Comparison of ENCODE assay signal across 8 mouse cellular contexts in genomic region chr3:95284501-95285281, GRCm38 (mm10). TPM values are rescaled to one million over a fixed set of nuclear protein-coding genes. Genes with fewer than 3 reads are reported as not detected.
DNase-seq lines count a peak whose midpoint lies in the region; ATAC-seq and TF ChIP-seq lines count a peak whose summit lies in the region.

No protein-coding gene starts in this region.

- ATAC-seq in embryonic facial prominence, embryonic 14.5 days (ENCODE audit: low read depth): no peak
- ATAC-seq in intestine, postnatal 0 days: no peak
- no peak for ATAC-seq in neural tube, embryonic 13.5 days (ENCODE audit: low read depth)

- peak overlapping the region; percentile 78 for H3K4me2 ChIP-seq in embryonic facial prominence, embryonic 14.5 days (ENCODE audit: low read depth, low read length)
- H3K4me2 ChIP-seq in intestine, postnatal 0 days (replicated peaks; ENCODE audit: low read depth): peak overlapping the region; percentile 85
- H3K4me2 ChIP-seq in neural tube, embryonic 13.5 days: peak overlapping the region; percentile 82

- H3K4me3 ChIP-seq in lung, adult 2 months (replicated peaks; ENCODE audit: extremely low read depth, low read depth, low read length): peak overlapping the region; percentile 30
- peak overlapping the region; percentile 67 for H3K4me3 ChIP-seq in embryonic facial prominence, embryonic 14.5 days (ENCODE audit: low read depth, low read length)
- peak overlapping the region; percentile 61; the same call in 1 of the 2 replicates for H3K4me3 ChIP-seq in intestine, postnatal 0 days (ENCODE audit: low read depth, low read length)
- H3K4me3 ChIP-seq in neural tube, embryonic 13.5 days: peak overlapping the region; percentile 76

- no peaks in the 10 kb centered on the region for H3K27me3 ChIP-seq in embryonic facial prominence, embryonic 14.5 days (replicated peaks; ENCODE audit: control insufficient read depth, insufficient read depth, low read length)
- no peaks in the 10 kb centered on the region for H3K27me3 ChIP-seq in intestine, postnatal 0 days (replicated peaks; ENCODE audit: control insufficient read depth, insufficient read depth, low read length)
- H3K27me3 ChIP-seq in neural tube, embryonic 13.5 days: no peaks in the 10 kb centered on the region

- peak overlapping the region; percentile 92; the same call in 1 of the 2 replicates for H3K9ac ChIP-seq in embryonic facial prominence, embryonic 14.5 days (ENCODE audit: low read depth, low read length)
- peak overlapping the region; percentile 83; the same call in 1 of the 2 replicates for H3K9ac ChIP-seq in intestine, postnatal 0 days (ENCODE audit: low read depth, low read length)
- H3K9ac ChIP-seq in neural tube, embryonic 13.5 days: peak overlapping the region; percentile 91

- H3K9me3 ChIP-seq in embryonic facial prominence, embryonic 14.5 days (ENCODE audit: control insufficient read depth, low read length): no peaks in the 10 kb centered on the region
- H3K9me3 ChIP-seq in intestine, postnatal 0 days (ENCODE audit: control insufficient read depth): no peaks in the 10 kb centered on the region
- no peaks in the 10 kb centered on the region for H3K9me3 ChIP-seq in neural tube, embryonic 13.5 days

- TF ChIP-seq POLR2A in lung, adult 2 months (IDR thresholded peaks at IDR 0.05; ENCODE audit: borderline replicate concordance, extremely low read depth, low read depth, low read length): no peak

- no peak overlapping the region for H3K27ac ChIP-seq in embryonic facial prominence, embryonic 14.5 days (replicated peaks; ENCODE audit: low read depth, low read length)
- no peak overlapping the region for H3K27ac ChIP-seq in intestine, postnatal 0 days (ENCODE audit: low read depth, low read length)
- no peak overlapping the region for H3K27ac ChIP-seq in neural tube, embryonic 13.5 days (replicated peaks)

- no peak for DNase-seq in lung, adult 2 months
- no peak for DNase-seq in lung, postnatal 4 days
- DNase-seq in embryonic facial prominence, embryonic 14.5 days (ENCODE audit: low spot score): no peak
- DNase-seq in spleen, postnatal 4 days (ENCODE audit: low spot score in 2 of 2): no peak
- no peak for DNase-seq in layer of hippocampus, adult 9-10 months (ENCODE audit: low spot score)
- DNase-seq in retina, postnatal 1 day: no peak

- no peak for TF ChIP-seq CTCF in lung, adult 2 months (IDR thresholded peaks at IDR 0.05; ENCODE audit: insufficient read depth, low read length)
- no peak for TF ChIP-seq CTCF in intestine, postnatal 0 days (IDR thresholded peaks at IDR 0.05; ENCODE audit: low read depth)

- peaks cover 20% of the 10 kb centered on the region for H3K36me3 ChIP-seq in embryonic facial prominence, embryonic 14.5 days (ENCODE audit: control insufficient read depth, insufficient read depth, low read length)
- peaks cover 21% of the 10 kb centered on the region for H3K36me3 ChIP-seq in intestine, postnatal 0 days (ENCODE audit: control insufficient read depth, insufficient read depth)
- peaks cover 24% of the 10 kb centered on the region for H3K36me3 ChIP-seq in neural tube, embryonic 13.5 days

- WGBS in lung, adult 2 months: 62% methylated on average over 12 of the region's 12 CpGs
- 81% methylated on average over 12 of the region's 12 CpGs for WGBS in embryonic facial prominence, embryonic 14.5 days
- WGBS in intestine, postnatal 0 days: 79% methylated on average over 12 of the region's 12 CpGs
- 86% methylated on average over 12 of the region's 12 CpGs for WGBS in neural tube, embryonic 13.5 days

- H3K4me1 ChIP-seq in lung, adult 2 months (ENCODE audit: control insufficient read depth, insufficient read depth, low read length): peaks cover 6% of the 10 kb centered on the region; the same call in 1 of the 2 replicates
- peaks cover 8% of the 10 kb centered on the region for H3K4me1 ChIP-seq in embryonic facial prominence, embryonic 14.5 days (ENCODE audit: control insufficient read depth, insufficient read depth, low read length)
- peaks cover 11% of the 10 kb centered on the region for H3K4me1 ChIP-seq in intestine, postnatal 0 days (replicated peaks; ENCODE audit: control insufficient read depth, insufficient read depth, low read length)
- peaks cover 41% of the 10 kb centered on the region for H3K4me1 ChIP-seq in neural tube, embryonic 13.5 days (replicated peaks)

RNA-seq across cellular contexts. Expression of gene Prune1, which starts 2.8 kb away (rescaled TPM):
- polyA plus RNA-seq in lung, adult 2 months (2012; rRNA removed): 13.4 and 24.2 TPM in 2 replicates
- 24.2 and 24.4 TPM in 2 replicates for polyA plus RNA-seq in embryonic facial prominence, embryonic 14.5 days (2014; fragmentation: Nextera tagmentation; extraction: Ambion mirVana)
- polyA plus RNA-seq in intestine, postnatal 0 days (2015; fragmentation: Nextera tagmentation; extraction: Ambion mirVana): 9.2 and 10.1 TPM in 2 replicates
- 46.3 and 47.1 TPM in 2 replicates for polyA plus RNA-seq in neural tube, embryonic 13.5 days (2015; fragmentation: Nextera tagmentation; extraction: Ambion mirVana)

RNA-seq across cellular contexts. Expression of gene Mindy1, which starts 3.5 kb away (rescaled TPM):
- polyA plus RNA-seq in lung, adult 2 months (2012; rRNA removed): 89.1 and 95.2 TPM in 2 replicates
- polyA plus RNA-seq in embryonic facial prominence, embryonic 14.5 days (2014; fragmentation: Nextera tagmentation; extraction: Ambion mirVana): 37.7 and 44.9 TPM in 2 replicates
- polyA plus RNA-seq in intestine, postnatal 0 days (2015; fragmentation: Nextera tagmentation; extraction: Ambion mirVana): 36.4 and 38.0 TPM in 2 replicates
- polyA plus RNA-seq in neural tube, embryonic 13.5 days (2015; fragmentation: Nextera tagmentation; extraction: Ambion mirVana): 49.3 and 52.7 TPM in 2 replicates

RNA-seq across cellular contexts. Expression of gene Anxa9, which starts 22.3 kb away (rescaled TPM):
- 4.7 and 16.7 TPM in 2 replicates for polyA plus RNA-seq in lung, adult 2 months (2012; rRNA removed)
- 2.8 TPM in 2 replicates for polyA plus RNA-seq in embryonic facial prominence, embryonic 14.5 days (2014; fragmentation: Nextera tagmentation; extraction: Ambion mirVana)
- polyA plus RNA-seq in intestine, postnatal 0 days (2015; fragmentation: Nextera tagmentation; extraction: Ambion mirVana): 2.0 and 2.3 TPM in 2 replicates
- polyA plus RNA-seq in neural tube, embryonic 13.5 days (2015; fragmentation: Nextera tagmentation; extraction: Ambion mirVana): 0.26 and 0.57 TPM in 2 replicates

RNA-seq across cellular contexts. Expression of gene Cers2, which starts 29.9 kb away (rescaled TPM):
- 158 and 181 TPM in 2 replicates for polyA plus RNA-seq in lung, adult 2 months (2012; rRNA removed)
- polyA plus RNA-seq in embryonic facial prominence, embryonic 14.5 days (2014; fragmentation: Nextera tagmentation; extraction: Ambion mirVana): 133 and 134 TPM in 2 replicates
- 109 and 120 TPM in 2 replicates for polyA plus RNA-seq in intestine, postnatal 0 days (2015; fragmentation: Nextera tagmentation; extraction: Ambion mirVana)
- 96.7 and 104 TPM in 2 replicates for polyA plus RNA-seq in neural tube, embryonic 13.5 days (2015; fragmentation: Nextera tagmentation; extraction: Ambion mirVana)

RNA-seq across cellular contexts. Expression of gene Bnipl, which starts 33.7 kb away (rescaled TPM):
- polyA plus RNA-seq in lung, adult 2 months (2012; rRNA removed): 4.2 and 13.3 TPM in 2 replicates
- polyA plus RNA-seq in embryonic facial prominence, embryonic 14.5 days (2014; fragmentation: Nextera tagmentation; extraction: Ambion mirVana): 6.1 and 6.9 TPM in 2 replicates
- not detected in 2 replicates for polyA plus RNA-seq in intestine, postnatal 0 days (2015; fragmentation: Nextera tagmentation; extraction: Ambion mirVana)
- polyA plus RNA-seq in neural tube, embryonic 13.5 days (2015; fragmentation: Nextera tagmentation; extraction: Ambion mirVana): not detected in 2 replicates
